8 mouse cellular contexts compared by ENCODE assay signal in genomic region chr14:50869889-50870804, GRCm38 (mm10). TPM values are rescaled to one million over a fixed set of nuclear protein-coding genes. Genes with fewer than 3 reads are reported as not detected.
A peak's percentile ranks its signal among the peaks of the same experiment; 100 is the strongest.
DNase-seq lines count a peak whose midpoint lies in the region; ATAC-seq and TF ChIP-seq lines count a peak whose summit lies in the region.

Tep1 (minus strand) TSS chr14:50870560.

- H3K36me3 ChIP-seq in forebrain, postnatal 0 days (ENCODE audit: insufficient read depth) = no peaks in the 10 kb centered on the region
- no peaks in the 10 kb centered on the region for H3K36me3 ChIP-seq in lung, embryonic 16.5 days (ENCODE audit: control insufficient read depth, insufficient read depth, low read length)
- H3K36me3 ChIP-seq in thymus, adult 2 months (ENCODE audit: control insufficient read depth, insufficient read depth, low read length) = no peaks in the 10 kb centered on the region

- peak; percentile 59; the same call in 1 of the 2 replicates for TF ChIP-seq POLR2A in cerebellum, adult 2 months (IDR thresholded peaks at IDR 0.05; ENCODE audit: borderline replicate concordance, insufficient read depth, low read length)
- TF ChIP-seq POLR2A in thymus, adult 2 months (IDR thresholded peaks at IDR 0.05; ENCODE audit: control insufficient read depth, extremely low read depth, insufficient read depth, low read length, poor library complexity) = no peak

- H3K4me3 ChIP-seq in cerebellum, adult 2 months (replicated peaks; ENCODE audit: insufficient read depth, low read depth, low read length) = peak within 1 kb of the TSS; percentile 83
- peak within 1 kb of the TSS; percentile 37 for H3K4me3 ChIP-seq in forebrain, postnatal 0 days (ENCODE audit: low read depth, low read length)
- peak within 1 kb of the TSS; percentile 64 for H3K4me3 ChIP-seq in lung, embryonic 16.5 days (ENCODE audit: low read length)
- H3K4me3 ChIP-seq in thymus, adult 2 months (ENCODE audit: control insufficient read depth, insufficient read depth, low read length) = peak within 1 kb of the TSS; percentile 99

- H3K4me1 ChIP-seq in cerebellum, adult 2 months (ENCODE audit: control insufficient read depth, insufficient read depth, low read length) = no peaks in the 10 kb centered on the region
- H3K4me1 ChIP-seq in forebrain, postnatal 0 days (ENCODE audit: insufficient read depth) = 0 out of 2 replicates have a peak, but pooled peaks cover 5% of the 10 kb centered on the region
- H3K4me1 ChIP-seq in lung, embryonic 16.5 days (replicated peaks; ENCODE audit: control insufficient read depth, insufficient read depth, low read length) = peaks cover 3% of the 10 kb centered on the region; the same call in 1 of the 2 replicates
- peaks cover 5% of the 10 kb centered on the region for H3K4me1 ChIP-seq in thymus, adult 2 months (replicated peaks; ENCODE audit: control insufficient read depth, insufficient read depth, low read length)

- H3K27me3 ChIP-seq in cerebellum, adult 2 months (ENCODE audit: control insufficient read depth, insufficient read depth, low read length) = no peaks in the 10 kb centered on the region
- no peaks in the 10 kb centered on the region for H3K27me3 ChIP-seq in forebrain, postnatal 0 days (ENCODE audit: insufficient read depth, low read length)
- no peaks in the 10 kb centered on the region for H3K27me3 ChIP-seq in lung, embryonic 16.5 days (ENCODE audit: control insufficient read depth, insufficient read depth, low read depth, low read length)
- no peaks in the 10 kb centered on the region for H3K27me3 ChIP-seq in thymus, adult 2 months (ENCODE audit: control insufficient read depth, insufficient read depth, low read length)

- DNase-seq in MN1 (ENCODE audit: low spot score) = peak; percentile 81
- peak; percentile 81 to 85 for DNase-seq in cerebellum, adult 2 months
- peak; percentile 59 for DNase-seq in forebrain, postnatal 0 days
- peak; percentile 79 for DNase-seq in heart, postnatal 4 days
- DNase-seq in layer of hippocampus, adult 9-10 months (ENCODE audit: low spot score) = peak; percentile 31
- peak; percentile 52 for DNase-seq in ovary, adult 18-20 months (ENCODE audit: low spot score)
- DNase-seq in thymus, adult 2 months = peak; percentile 65

- peak within 1 kb of the TSS; percentile 71 for H3K4me2 ChIP-seq in forebrain, postnatal 0 days (ENCODE audit: low read depth)
- peak within 1 kb of the TSS; percentile 58 for H3K4me2 ChIP-seq in lung, embryonic 16.5 days (ENCODE audit: low read depth, low read length)

- peak; percentile 95 for ATAC-seq in forebrain, postnatal 0 days
- peak; percentile 95 for ATAC-seq in lung, embryonic 16.5 days (ENCODE audit: low read depth)

- no peaks in the 10 kb centered on the region for H3K9me3 ChIP-seq in forebrain, postnatal 0 days (ENCODE audit: low read length)
- H3K9me3 ChIP-seq in lung, embryonic 16.5 days (ENCODE audit: control insufficient read depth, low read length) = no peaks in the 10 kb centered on the region

- TF ChIP-seq CTCF in cerebellum, adult 2 months (IDR thresholded peaks at IDR 0.05; ENCODE audit: borderline replicate concordance, insufficient read depth, low read depth, low read length) = no peak
- no peak for TF ChIP-seq CTCF in forebrain, postnatal 0 days (IDR thresholded peaks at IDR 0.05; ENCODE audit: low read depth)
- TF ChIP-seq CTCF in thymus, adult 2 months (IDR thresholded peaks at IDR 0.05; ENCODE audit: borderline replicate concordance, control insufficient read depth, extremely low read depth, insufficient read depth, low read length, poor library complexity) = 0 out of 2 replicates have a peak, but pooled peaks have one; percentile 20

- peak within 1 kb of the TSS; percentile 36; the same call in 1 of the 2 replicates for H3K27ac ChIP-seq in cerebellum, adult 2 months (ENCODE audit: insufficient read depth, low read length)
- no peak within 1 kb of the TSS for H3K27ac ChIP-seq in forebrain, postnatal 0 days (ENCODE audit: low read depth, low read length)
- H3K27ac ChIP-seq in lung, embryonic 16.5 days (ENCODE audit: low read length) = peak within 1 kb of the TSS; percentile 82
- H3K27ac ChIP-seq in thymus, adult 2 months (ENCODE audit: control insufficient read depth, insufficient read depth, low read length) = peak within 1 kb of the TSS; percentile 52; the same call in 1 of the 2 replicates

- peak within 1 kb of the TSS; percentile 43 for H3K9ac ChIP-seq in forebrain, postnatal 0 days
- peak within 1 kb of the TSS; percentile 75 for H3K9ac ChIP-seq in lung, embryonic 16.5 days (ENCODE audit: low read length)

- WGBS in cerebellum, adult 2 months = 5% methylated on average over 32 of the region's 32 CpGs
- 7% methylated on average over 32 of the region's 32 CpGs for WGBS in forebrain, postnatal 0 days
- WGBS in lung, embryonic 16.5 days = 8% methylated on average over 32 of the region's 32 CpGs
- 1% methylated on average over 32 of the region's 32 CpGs for WGBS in thymus, adult 2 months

RNA-seq across cellular contexts. Expression of gene Tep1, which starts in this region (rescaled TPM):
- 6.4 and 8.4 TPM in 2 replicates for polyA plus RNA-seq in cerebellum, adult 2 months (2012; rRNA removed)
- 2.4 and 2.5 TPM in 2 replicates for total RNA-seq in forebrain, postnatal 0 days (2014; rRNA removed)
- 1.1 and 1.2 TPM in 2 replicates for polyA plus RNA-seq in forebrain, postnatal 0 days (2015; fragmentation: Nextera tagmentation; extraction: Ambion mirVana)
- total RNA-seq in heart, postnatal 4 days (2021) = 10 to 100 TPM in 1 of 2 experiments, 1 to 10 TPM in 1; 9.3 to 12.3 TPM
- polyA plus RNA-seq in lung, embryonic 16.5 days (2015; fragmentation: Nextera tagmentation; extraction: Ambion mirVana) = 6.0 and 6.2 TPM in 2 replicates
- polyA plus RNA-seq in thymus, adult 2 months (2012; rRNA removed) = 29.0 and 32.2 TPM in 2 replicates

Comparison
In these comparisons a context has a peak if more than half of its experiments do, and no peak if none do; other contexts are left out.
1. DNase-seq: peak in every context shown above with its lines; median percentile 83 in cerebellum, adult 2 months; 81 in MN1; 79 in heart, postnatal 4 days; 65 in thymus, adult 2 months; 59 in forebrain, postnatal 0 days; 52 in ovary, adult 18-20 months; 31 in layer of hippocampus, adult 9-10 months.
2. H3K4me3 ChIP-seq: peak in every context shown above with its lines; median percentile 99 in thymus, adult 2 months; 83 in cerebellum, adult 2 months; 64 in lung, embryonic 16.5 days; 37 in forebrain, postnatal 0 days.